Mouse (Mus musculus) adrenal gland, adult 2 months (tissue): ENCODE measurements at regions not wholly inside any gene's neighbourhood (a gene's known extent, or its start where the extent isn't known, plus 50 kb on each side); places are given as distances from the start of the nearest gene placed in this dataset.

ENCODE experiments used
- DNase-seq: peaks from one replicate; pipeline ENCODE4 v3.0.0; 2021

DNA sequence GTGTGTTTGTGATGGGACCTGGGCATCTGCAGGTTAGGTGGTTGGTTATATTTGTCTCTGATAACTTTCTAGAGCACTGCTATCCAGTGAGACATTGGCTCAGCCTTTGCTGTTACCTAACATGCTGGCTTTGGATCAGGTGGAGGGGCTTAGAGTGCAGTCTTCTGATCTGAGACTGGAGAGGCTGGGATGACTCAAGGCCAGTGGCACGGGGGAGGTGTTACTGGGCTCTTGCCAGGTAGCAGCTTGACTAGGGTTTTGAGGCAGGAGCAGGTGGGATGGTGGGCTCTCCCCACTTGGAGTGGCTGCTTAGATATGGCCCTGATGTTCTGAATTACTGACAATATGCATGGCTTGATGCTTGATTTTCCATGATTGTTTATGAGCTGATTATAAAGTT, 236.0 kb downstream of the Zfp704 start:
- DNase-seq = no peak

DNA sequence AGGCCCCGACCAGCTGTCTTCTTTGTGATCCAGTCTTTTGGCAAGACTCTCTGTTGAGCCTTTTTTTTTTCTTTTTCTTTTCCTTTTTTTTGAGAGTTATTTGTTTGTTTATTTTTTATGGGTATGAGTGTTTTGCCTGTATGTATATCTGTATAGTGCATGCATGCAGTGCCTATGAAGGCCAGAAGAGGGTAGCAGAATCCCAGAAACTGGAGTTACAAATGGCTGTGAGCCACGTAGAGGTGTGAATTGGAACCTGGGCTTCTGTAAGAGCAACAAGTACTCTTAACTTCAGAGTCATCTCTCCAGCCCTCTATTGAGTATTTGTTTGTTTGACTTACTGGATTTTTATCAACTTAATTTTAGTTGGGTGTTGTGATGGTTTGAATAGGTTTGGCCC, 239.8 kb downstream of the Zfp704 start:
- DNase-seq = no peak

DNA sequence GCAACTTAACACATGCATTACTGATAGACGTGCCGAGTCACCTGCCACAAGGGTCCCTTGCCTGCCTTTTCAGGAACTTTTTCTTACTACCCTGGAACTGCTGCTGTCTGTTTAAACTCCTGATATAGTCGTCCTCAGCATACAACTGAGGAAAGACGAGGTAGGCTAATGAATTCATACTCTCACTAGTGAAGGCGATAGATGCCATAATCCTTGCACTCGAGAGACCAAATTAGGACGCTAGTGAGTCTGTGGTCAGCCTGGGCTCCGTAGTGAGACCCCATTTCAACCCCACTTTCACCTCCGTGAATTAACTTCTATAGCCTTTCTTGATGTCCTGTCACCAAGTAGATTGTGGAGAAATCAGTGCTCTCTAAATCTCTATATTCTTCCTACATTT, 244.1 kb downstream of the Zfp704 start:
- DNase-seq = no peak

DNA sequence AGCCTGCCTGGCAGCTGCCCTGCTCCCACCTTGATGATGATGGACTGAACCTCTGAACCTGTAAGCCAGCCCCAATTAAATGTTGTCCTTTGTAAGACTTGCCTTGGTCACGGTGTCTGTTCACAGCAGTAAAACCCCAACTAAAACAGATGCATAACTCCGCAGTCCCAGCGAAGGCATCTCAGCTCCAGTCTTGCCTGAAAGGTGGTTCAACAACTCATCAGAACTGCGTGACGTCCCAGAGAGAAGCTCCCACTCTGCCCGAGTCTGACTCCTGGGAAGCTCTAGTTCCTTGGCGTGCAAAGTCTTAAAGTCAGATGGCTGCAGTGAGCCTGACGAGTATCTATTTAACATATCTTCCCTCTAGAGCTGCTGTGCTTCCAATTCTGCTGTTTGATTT, 250.7 kb downstream of the Zfp704 start:
- no peak for DNase-seq

DNA sequence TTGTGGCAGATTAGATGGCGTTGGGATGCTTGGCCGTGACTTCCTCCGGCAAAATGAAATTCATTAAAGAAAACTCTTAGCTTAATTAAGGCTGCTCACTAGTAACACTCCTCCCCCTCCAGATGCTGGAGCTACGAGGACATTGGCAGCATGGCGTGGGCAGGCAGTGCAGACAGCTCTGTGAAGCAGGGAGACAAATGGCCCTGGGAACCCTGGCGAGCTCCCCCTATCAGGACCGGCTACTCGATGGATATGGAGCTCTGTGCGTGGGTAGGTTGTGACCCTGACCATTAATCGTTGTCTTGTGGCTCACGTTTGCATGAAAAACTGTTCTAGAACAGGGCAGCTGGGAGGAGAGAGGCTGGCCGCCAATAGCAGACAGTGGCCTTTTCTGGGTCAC, 251.8 kb downstream of the Zfp704 start:
- DNase-seq = peak; percentile 55

GRCm38 (mm10) chr3:9357639-9358038, 252.2 kb downstream of the Zfp704 start:
- no peak for DNase-seq

DNA sequence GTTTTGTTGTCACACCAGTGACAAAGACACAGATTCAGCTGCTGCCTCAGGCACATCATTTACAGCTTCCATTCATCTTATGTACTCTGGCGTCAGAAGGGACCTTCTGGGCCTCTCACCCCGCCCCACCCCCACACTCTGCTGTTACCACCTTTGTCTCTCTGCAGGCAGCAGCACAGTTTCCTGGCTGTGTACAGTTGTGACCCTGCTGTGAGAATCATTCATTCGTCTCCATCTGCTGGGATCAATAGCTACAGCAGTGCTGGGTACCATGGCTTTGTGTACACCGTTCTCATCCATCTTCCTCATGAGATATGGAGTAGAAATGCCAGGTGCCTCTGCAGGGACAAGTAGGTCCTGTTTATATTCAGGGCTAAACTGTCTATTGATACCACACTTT, 254.0 kb downstream of the Zfp704 start:
- DNase-seq = no peak

DNA sequence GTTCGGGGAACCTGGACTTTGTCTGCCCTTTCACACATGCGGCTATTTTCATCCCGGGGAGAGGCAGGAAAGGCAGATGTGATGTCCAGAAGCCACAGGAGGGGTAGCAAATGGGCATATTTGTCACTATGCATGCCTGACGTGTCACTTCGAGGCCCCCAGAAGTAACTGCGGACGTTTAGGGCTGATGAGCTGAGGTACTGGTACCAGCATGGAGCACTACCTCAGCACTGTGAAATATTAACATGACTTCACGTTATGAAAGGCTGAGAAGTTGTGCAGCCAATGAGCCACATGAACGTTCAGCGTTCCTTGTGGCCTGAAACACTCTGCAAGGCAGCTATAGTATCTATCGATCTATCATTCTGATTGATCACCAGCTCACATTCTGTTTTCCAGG, 255.1 kb downstream of the Zfp704 start:
- no peak for DNase-seq

- no peak for DNase-seq
These were observed 257.6 kb downstream of the Zfp704 start for GRCm38 (mm10) chr3:9352251-9352650.

DNA sequence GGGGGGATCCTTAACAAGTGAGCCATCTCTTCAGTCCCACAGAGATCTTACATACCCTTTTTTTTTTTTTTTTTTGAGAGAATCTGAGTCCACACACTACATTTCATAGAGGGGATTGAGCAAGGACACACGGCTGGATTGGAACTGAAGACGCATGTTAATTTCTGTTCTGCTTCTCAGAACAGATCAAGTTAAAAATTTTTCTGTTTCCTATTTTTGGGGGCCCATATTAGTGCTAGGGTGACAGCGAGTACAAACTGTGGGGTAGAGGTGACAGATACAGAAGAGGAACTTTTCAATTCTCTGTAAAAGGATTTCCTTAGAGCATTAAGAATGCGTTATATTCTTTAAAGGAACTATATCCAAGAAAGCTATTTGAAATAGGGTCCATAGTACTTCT, 260.1 kb downstream of the Zfp704 start:
- no peak for DNase-seq

GRCm38 (mm10) chr3:9347446-9347860, 262.4 kb downstream of the Zfp704 start:
- DNase-seq = peak; percentile 68

DNA sequence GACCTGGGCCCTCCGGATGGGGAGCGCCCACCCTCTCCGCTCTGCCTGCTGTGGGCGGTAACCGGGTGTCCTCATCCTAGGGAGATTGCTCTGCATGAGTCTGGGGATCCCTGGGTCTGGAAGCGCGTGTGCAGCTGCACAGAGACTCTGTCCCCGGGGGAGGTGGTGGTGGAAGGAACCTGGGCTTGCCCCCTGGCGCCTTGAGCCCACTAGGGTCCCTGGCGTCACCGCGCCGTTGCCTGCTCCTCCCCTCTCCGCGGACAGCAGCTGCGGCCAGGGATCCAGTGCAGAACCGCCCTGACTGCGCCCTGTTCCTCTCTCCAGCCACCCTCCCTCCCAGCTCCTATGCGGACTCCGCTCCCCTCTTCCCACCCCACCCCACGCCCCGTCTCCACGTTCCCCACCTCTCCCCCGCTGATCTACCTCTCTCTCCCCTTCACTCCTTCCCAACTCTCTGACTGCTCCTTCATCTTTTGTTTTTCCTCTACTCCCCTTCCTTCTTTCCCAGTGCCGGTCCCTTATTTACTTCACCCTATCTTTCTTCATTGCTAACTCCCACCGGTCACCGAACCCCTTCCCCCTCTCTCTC, 262.9 kb downstream of the Zfp704 start:
- DNase-seq = peak; percentile 60

- no peak for DNase-seq
These were observed 263.5 kb downstream of the Zfp704 start for GRCm38 (mm10) chr3:9346356-9346755.

- DNase-seq = no peak
These were observed 264.0 kb downstream of the Zfp704 start for GRCm38 (mm10) chr3:9345885-9346284.

DNA sequence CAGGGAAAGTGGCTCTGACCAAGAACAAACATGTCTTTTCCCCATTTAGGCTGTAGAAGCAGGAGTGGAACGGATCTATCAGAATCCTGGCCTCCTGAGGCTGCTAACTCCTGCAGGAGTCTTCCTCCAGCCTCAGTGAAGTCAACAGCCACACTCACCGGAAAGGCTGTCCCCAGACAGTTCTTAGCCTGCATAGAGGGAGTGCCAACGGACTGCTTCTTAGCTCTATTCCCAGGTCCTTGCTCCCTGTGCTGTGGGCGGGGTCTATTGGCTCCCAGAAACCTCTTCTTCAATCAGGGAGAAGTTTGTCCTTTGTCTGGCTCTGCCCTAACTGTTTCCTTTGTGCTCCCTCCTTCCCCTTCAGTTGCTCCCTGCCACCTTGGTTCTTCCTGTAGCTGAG, 266.3 kb downstream of the Zfp704 start:
- DNase-seq = no peak

DNA sequence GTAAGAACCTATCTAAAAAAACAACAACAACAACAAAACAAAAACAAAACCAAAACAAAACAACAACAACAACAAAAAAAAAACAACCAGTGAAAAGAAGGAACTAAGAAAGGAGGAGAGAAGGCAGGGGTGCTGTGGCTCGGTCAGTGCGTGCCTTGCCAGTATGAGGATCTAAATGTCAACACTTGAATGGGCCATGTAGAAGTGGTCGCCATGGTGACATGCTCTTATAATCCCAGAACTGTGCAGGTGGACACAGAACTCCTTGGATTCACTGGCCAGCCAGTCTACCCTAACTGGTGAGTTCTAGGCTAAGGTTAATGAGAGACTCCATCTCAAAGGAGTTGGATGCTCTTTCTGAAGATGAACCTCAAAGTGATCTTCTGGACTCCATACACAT, 267.7 kb downstream of the Zfp704 start:
- no peak for DNase-seq

DNA sequence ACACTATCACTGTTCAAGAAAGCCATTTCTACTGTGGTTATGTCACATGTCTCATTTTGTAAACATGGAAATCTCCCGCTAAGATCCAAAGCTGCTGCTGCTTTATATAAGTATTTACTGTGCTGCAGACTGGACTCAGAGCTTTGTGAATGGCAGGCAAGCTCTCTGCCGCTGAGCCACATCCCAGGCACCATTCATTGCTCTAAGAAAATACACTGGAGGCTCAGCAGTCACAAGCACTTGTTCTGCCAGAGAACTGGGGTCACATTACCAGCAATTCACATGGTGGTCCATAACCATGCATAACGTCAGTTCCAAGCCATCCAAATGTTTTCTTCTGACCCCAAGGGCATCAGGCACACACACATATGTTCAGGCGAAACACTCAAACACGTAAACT, 268.2 kb downstream of the Zfp704 start:
- no peak for DNase-seq

- no peak for DNase-seq
These were observed 268.6 kb downstream of the Zfp704 start for GRCm38 (mm10) chr3:9341244-9341643.

- peak; percentile 60 for DNase-seq
These were observed 269.1 kb downstream of the Zfp704 start for GRCm38 (mm10) chr3:9340788-9341187.

DNA sequence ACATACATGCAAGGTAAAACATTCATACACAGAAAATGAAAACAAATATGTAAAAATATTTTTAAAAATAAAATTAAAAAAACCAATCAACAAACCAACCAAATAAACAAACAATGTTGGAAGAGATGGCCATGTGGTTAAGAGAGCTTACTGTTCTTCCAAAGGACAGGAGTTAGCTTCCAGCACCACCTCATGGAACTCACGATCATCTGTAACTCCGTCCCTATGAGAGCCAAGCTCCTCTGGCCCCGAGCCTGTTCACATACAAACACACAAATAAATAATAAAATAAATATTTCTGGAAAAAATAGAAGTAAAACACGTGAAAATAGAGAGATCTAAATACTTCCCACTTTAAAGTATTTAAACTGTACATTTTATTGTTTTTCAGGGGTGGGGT, 269.5 kb downstream of the Zfp704 start:
- DNase-seq = no peak

- no peak for DNase-seq
These were observed 270.2 kb downstream of the Zfp704 start for GRCm38 (mm10) chr3:9339669-9340068.

DNA sequence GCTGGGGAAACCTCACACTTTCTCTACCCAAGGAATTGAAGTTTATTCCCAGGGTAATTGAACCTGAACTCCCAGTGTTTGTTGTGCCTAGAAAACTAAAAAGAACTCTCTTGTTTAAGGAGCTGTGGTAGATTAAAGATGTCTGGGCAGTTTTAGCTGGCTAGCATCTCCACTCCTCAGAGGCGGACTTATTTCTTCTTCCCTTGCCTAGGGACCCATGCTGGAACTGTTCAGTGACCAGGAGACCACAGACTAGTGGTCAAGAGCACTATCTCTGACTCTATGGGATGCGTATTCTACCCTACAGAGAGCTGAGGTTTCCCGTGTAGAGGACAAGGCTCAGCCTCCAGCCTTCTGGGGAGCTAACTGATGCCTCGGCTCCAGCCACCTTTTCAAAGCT, 274.3 kb downstream of the Zfp704 start:
- no peak for DNase-seq
